Mouse (Mus musculus) forebrain, embryonic 10.5 days (tissue): ENCODE measurements around the gene Mvb12a. TPM values are rescaled to one million over a fixed set of nuclear protein-coding genes. Genes with fewer than 3 reads are reported as not detected.

Source experiments
- DNase-seq: peaks from one replicate; pipeline ENCODE4 v3.0.0-alpha.2; 2017; ENCODE audit warnings: low spot score; ENCODE audit errors: extremely low spot score
- H3K27ac ChIP-seq: fragments of 300-500 bp; sonication (generic); 2 replicates; pipeline ENCODE4 v1.5.1; 2016; ENCODE audit warnings: mild to moderate bottlenecking
- H3K27me3 ChIP-seq: fragments of 300-500 bp; sonication (generic); 2 replicates; pipeline ENCODE4 v1.6.1; 2016; ENCODE audit warnings: mild to moderate bottlenecking; ENCODE audit not compliant: poor library complexity, severe bottlenecking
- H3K36me3 ChIP-seq: fragments of 300-500 bp; sonication (generic); replicated peaks from 2 replicates; pipeline ENCODE4 v1.6.1; 2016; ENCODE audit warnings: mild to moderate bottlenecking, moderate library complexity
- H3K4me1 ChIP-seq: fragments of 300-500 bp; sonication (generic); 2 replicates; pipeline ENCODE4 v1.6.1; 2016
- H3K4me3 ChIP-seq: fragments of 300-500 bp; sonication (generic); 2 replicates; pipeline ENCODE4 v1.5.1; 2016; ENCODE audit warnings: mild to moderate bottlenecking, moderate library complexity
- H3K9me3 ChIP-seq: fragments of 300-500 bp; sonication (generic); 2 replicates; pipeline ENCODE4 v1.6.1; 2016; ENCODE audit warnings: mild to moderate bottlenecking, moderate library complexity
- WGBS: fragments of 180-500 bp; shearing (Covaris S2); methylation state at CpG from one replicate; pipeline ENCODE4 v1.1.7; 2016; 5-methylcytosine and 5-hydroxymethylcytosine counted together
- polyA plus RNA-seq: library from polyadenylated mRNA; unstranded; fragments of >200 nt; fragmentation: Nextera tagmentation; extraction: Ambion mirVana; gene quantifications from 2 replicates; pipeline ENCODE4 v1.2.1, GENCODE M21; 2016

Mvb12a gene
- polyA plus RNA-seq, 1 experiment from 2014 or later, result 66.0 TPM

- H3K27ac ChIP-seq, result no peak overlapping the region
These were observed 51.0 kb downstream of the Mvb12a start for GRCm38 (mm10) chr8:71593556-71594323.

GRCm38 (mm10) chr8:71594324-71594722, 51.6 kb downstream of the Mvb12a start:
- no peak for DNase-seq
- Histone ChIP-seq H3K27ac (no peak overlapping the region), H3K4me3 (0 out of 2 replicates have a peak overlapping the region, but pooled peaks have one; percentile 12), H3K4me1 (peaks cover 49% of the 10 kb centered on the region), H3K9me3 (no peaks in the 10 kb centered on the region), H3K36me3 (peaks cover 30% of the 10 kb centered on the region), H3K27me3 (peaks cover 21% of the 10 kb centered on the region)
- WGBS, result 88% methylated on average over 4 of the region's 4 CpGs

More at GRCm38 (mm10) chr8:71593556-71594323, 51.0 kb downstream of the Mvb12a start:
- DNase-seq, result no peak
- peak overlapping the region; percentile 80; the same call in 1 of the 2 replicates for H3K4me3 ChIP-seq
- H3K27me3 ChIP-seq, result peaks cover 15% of the 10 kb centered on the region
- H3K4me1 ChIP-seq, result peaks cover 49% of the 10 kb centered on the region
- no peaks in the 10 kb centered on the region for H3K9me3 ChIP-seq
- peaks cover 26% of the 10 kb centered on the region for H3K36me3 ChIP-seq
- WGBS, result 93% methylated on average over 8 of the region's 8 CpGs

GRCm38 (mm10) chr8:71595862-71596261, 53.1 kb downstream of the Mvb12a start:
- Histone ChIP-seq H3K27ac (0 out of 2 replicates have a peak overlapping the region, but pooled peaks have one; percentile 36), H3K27me3 (peaks cover 25% of the 10 kb centered on the region), H3K9me3 (no peaks in the 10 kb centered on the region), H3K36me3 (peaks cover 43% of the 10 kb centered on the region), H3K4me3 (peak overlapping the region; percentile 23), H3K4me1 (peaks cover 46% of the 10 kb centered on the region)
- WGBS, result 7% methylated on average over 27 of the region's 27 CpGs
- peak; percentile 87 for DNase-seq

GRCm38 (mm10) chr8:71596384-71596783, 53.7 kb downstream of the Mvb12a start:
- DNase-seq, result no peak
- peak overlapping the region; percentile 23; the same call in 1 of the 2 replicates for H3K4me3 ChIP-seq
- peaks cover 43% of the 10 kb centered on the region for H3K36me3 ChIP-seq
- H3K9me3 ChIP-seq, result no peaks in the 10 kb centered on the region
- H3K27me3 ChIP-seq, result peaks cover 27% of the 10 kb centered on the region
- 58% methylated on average over 6 of the region's 6 CpGs for WGBS
- H3K4me1 ChIP-seq, result peaks cover 41% of the 10 kb centered on the region
- H3K27ac ChIP-seq, result 0 out of 2 replicates have a peak overlapping the region, but pooled peaks have one; percentile 36

GRCm38 (mm10) chr8:71596798-71597197, 54.1 kb downstream of the Mvb12a start:
- Histone ChIP-seq H3K27me3 (peaks cover 31% of the 10 kb centered on the region), H3K27ac (no peak overlapping the region), H3K4me3 (no peak overlapping the region), H3K4me1 (peaks cover 38% of the 10 kb centered on the region), H3K36me3 (peaks cover 43% of the 10 kb centered on the region), H3K9me3 (no peaks in the 10 kb centered on the region)
- DNase-seq, result no peak
- 87% methylated on average over 4 of the region's 4 CpGs for WGBS

GRCm38 (mm10) chr8:71597451-71597850, 54.7 kb downstream of the Mvb12a start, which contains the start of gene Fam129c:
Gene Fam129c, plus strand, starts transcription at chr8:71597648.
- peaks cover 43% of the 10 kb centered on the region for H3K36me3 ChIP-seq
- no peaks in the 10 kb centered on the region for H3K9me3 ChIP-seq
- peaks cover 37% of the 10 kb centered on the region for H3K27me3 ChIP-seq
- 0 out of 2 replicates have a peak within 1 kb of the TSS, but pooled peaks have one; percentile 36 for H3K27ac ChIP-seq
- no peak for DNase-seq
- peaks cover 43% of the 10 kb centered on the region for H3K4me1 ChIP-seq
- 93% methylated on average over 3 of the region's 3 CpGs for WGBS
- H3K4me3 ChIP-seq, result no peak within 1 kb of the TSS

Other genes starting within 250 kb of the Mvb12a start
- gene Use1, start 176.1 kb upstream of the Mvb12a start, polyA plus RNA-seq, result 81.4 and 82.7 TPM in 2 replicates
- gene Ocel1, start 171.6 kb upstream of the Mvb12a start, polyA plus RNA-seq, result 3.5 and 4.0 TPM in 2 replicates
- gene Nr2f6, start 161.0 kb upstream of the Mvb12a start, polyA plus RNA-seq, result 47.8 and 49.0 TPM in 2 replicates
- gene Ushbp1, start 147.1 kb upstream of the Mvb12a start, polyA plus RNA-seq, result 5.8 and 5.9 TPM in 2 replicates
- 106 and 108 TPM in 2 replicates for gene Babam1, start 146.1 kb upstream of the Mvb12a start, polyA plus RNA-seq
- gene Ankle1, start 136.9 kb upstream of the Mvb12a start, polyA plus RNA-seq, result 47.3 and 51.2 TPM in 2 replicates
- 67.6 and 68.2 TPM in 2 replicates for gene Abhd8, start 79.3 kb upstream of the Mvb12a start, polyA plus RNA-seq
- 218 and 226 TPM in 2 replicates for gene Mrpl34, start 78.0 kb upstream of the Mvb12a start, polyA plus RNA-seq
- 116 and 122 TPM in 2 replicates for gene Dda1, start 73.7 kb upstream of the Mvb12a start, polyA plus RNA-seq
- 1.8 TPM in 2 replicates for gene Ano8, start 57.0 kb upstream of the Mvb12a start, polyA plus RNA-seq
- gene Gtpbp3, start 54.8 kb upstream of the Mvb12a start, polyA plus RNA-seq, result 21.3 and 22.3 TPM in 2 replicates
- gene Plvap, start 31.2 kb upstream of the Mvb12a start, polyA plus RNA-seq, result 43.3 and 47.5 TPM in 2 replicates
- gene Ccdc194, start 17.2 kb upstream of the Mvb12a start, polyA plus RNA-seq, result 0.47 TPM in 1 of 2 replicates, not detected in the other
- gene Bst2, start 5.5 kb upstream of the Mvb12a start, polyA plus RNA-seq, result 6.7 and 7.4 TPM in 2 replicates
- 0.17 and 0.28 TPM in 2 replicates for gene Tmem221, start 15.9 kb downstream of the Mvb12a start, polyA plus RNA-seq
- 0.09 TPM in 1 of 2 replicates, not detected in the other for gene Nxnl1, start 23.7 kb downstream of the Mvb12a start, polyA plus RNA-seq
- gene Slc27a1, start 26.0 kb downstream of the Mvb12a start, polyA plus RNA-seq, result 20.2 and 21.9 TPM in 2 replicates
- gene Pgls, start 49.3 kb downstream of the Mvb12a start, polyA plus RNA-seq, result 262 and 266 TPM in 2 replicates
- gene Fam129c, start 54.7 kb downstream of the Mvb12a start, polyA plus RNA-seq, result 4.1 and 5.1 TPM in 2 replicates
- 44.2 and 47.4 TPM in 2 replicates for gene Colgalt1, start 68.1 kb downstream of the Mvb12a start, polyA plus RNA-seq
- 2.9 and 3.3 TPM in 2 replicates for gene Unc13a, start 128.8 kb downstream of the Mvb12a start, polyA plus RNA-seq
- 2.5 and 3.0 TPM in 2 replicates for gene Jak3, start 133.4 kb downstream of the Mvb12a start, polyA plus RNA-seq
- gene Insl3, start 146.3 kb downstream of the Mvb12a start, polyA plus RNA-seq, result 0.26 TPM in 1 of 2 replicates, not detected in the other
- 0.41 and 0.69 TPM in 2 replicates for gene B3gnt3, start 158.9 kb downstream of the Mvb12a start, polyA plus RNA-seq
- 12.6 and 13.2 TPM in 2 replicates for gene Fcho1, start 182.8 kb downstream of the Mvb12a start, polyA plus RNA-seq